Mouse (Mus musculus) layer of hippocampus, postnatal 14 days (tissue): ENCODE measurements around the gene Tmem215. TPM values are rescaled to one million over a fixed set of nuclear protein-coding genes. Genes with fewer than 3 reads are reported as not detected.

Experiments
- DNase-seq, 2 experiments: peaks; one replicate each; pipeline ENCODE4 v3.0.0; 2021 to 2022; ENCODE audit warnings: low spot score in 2 of 2, mixed read lengths in 1 of 2
- long read RNA-seq, 2 experiments: library from polyadenylated mRNA; stranded (forward); transcript quantifications; one replicate each; pipeline ENCODE4 v2.0.0; 2021
- total RNA-seq, 2 experiments: library from RNA; stranded (reverse); gene quantifications; 2 replicates each; pipeline ENCODE4 v1.2.3; 2021

Tmem215 gene
- 10 to 100 TPM; 11.5 to 11.8 TPM for total RNA-seq
- long read RNA-seq, experiment 1, full-length matches to known transcripts: 11 of 16 reads
- long read RNA-seq, experiment 1, partial matches to known transcripts: 0 of 16 reads
- long read RNA-seq, experiment 1, other reads (novel, unspliced or antisense): 5 of 16 reads
- long read RNA-seq, experiment 2, full-length matches to known transcripts: 19 of 21 reads
- long read RNA-seq, experiment 2, partial matches to known transcripts: 2 of 21 reads
- long read RNA-seq, experiment 2, other reads (novel, unspliced or antisense): 0 of 21 reads

DNA sequence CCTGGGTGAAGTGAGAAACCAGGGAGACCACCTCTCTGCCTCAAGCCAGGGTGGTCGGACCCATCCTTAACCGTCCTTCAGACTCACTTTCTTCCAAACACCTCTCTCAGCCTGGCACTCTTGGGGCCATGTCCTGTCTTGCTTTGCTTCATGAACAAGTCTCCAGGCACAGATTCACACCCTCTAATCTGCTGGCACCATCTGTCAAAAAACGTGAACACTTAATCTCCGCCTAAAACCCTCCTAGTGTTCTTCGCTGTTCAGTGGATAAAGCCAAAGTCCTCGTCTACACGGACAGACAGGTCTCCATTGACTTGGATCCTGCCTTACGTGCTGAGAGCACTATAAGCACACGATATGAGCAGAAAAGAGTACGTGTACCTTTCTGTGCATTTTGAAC is at the start of gene Tmem215:
Gene Tmem215 (plus strand): TSS at position 301 of the 400 bp plus-strand sequence.
- no peak for DNase-seq

DNA sequence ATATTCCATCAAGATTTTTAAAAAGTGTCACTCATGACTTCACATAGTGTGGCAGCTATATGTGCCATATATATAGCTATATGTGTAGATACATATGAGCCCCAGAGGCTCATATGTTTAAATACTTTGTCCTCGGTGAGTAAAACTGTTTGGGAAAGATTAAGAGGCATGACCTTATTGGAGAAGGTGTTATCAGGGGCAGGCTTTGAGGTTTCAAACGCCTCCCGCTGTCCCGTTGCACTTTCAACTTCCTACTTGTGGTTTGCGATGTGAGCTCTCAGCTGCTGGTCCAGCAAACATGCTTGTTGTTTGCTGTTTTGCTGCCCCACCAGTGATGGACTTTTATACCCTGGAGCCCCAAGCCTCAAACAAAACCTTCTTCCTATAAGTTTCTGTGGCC is 40.1 kb upstream of the Tmem215 start:
- no peak for DNase-seq

GRCm38 (mm10) chr4:40433379-40433778 is 38.6 kb upstream of the Tmem215 start:
- no peak for DNase-seq

DNA sequence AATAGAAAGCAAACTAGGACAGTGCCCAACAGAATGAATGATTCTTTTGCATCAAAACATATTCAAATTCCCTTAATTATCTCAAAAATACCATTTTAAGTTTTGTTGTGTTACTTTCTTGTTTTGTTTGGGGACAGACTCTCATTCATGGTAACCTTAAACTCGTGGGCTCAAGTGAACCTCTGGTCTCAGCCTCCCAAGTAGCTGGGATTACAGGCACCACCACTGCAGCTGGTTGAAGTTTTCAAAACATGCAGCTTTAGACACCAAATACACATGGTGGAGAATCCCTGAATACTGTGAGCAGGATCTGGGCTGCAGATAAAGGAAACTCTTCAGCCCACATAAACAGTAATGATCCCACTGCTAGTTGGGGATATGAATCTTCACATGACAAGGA is 37.6 kb upstream of the Tmem215 start:
- no peak for DNase-seq

- DNase-seq: no peak
Observed at GRCm38 (mm10) chr4:40443565-40443964, 28.4 kb upstream of the Tmem215 start.

- peak; percentile 31 to 51 for DNase-seq
Observed at GRCm38 (mm10) chr4:40472700-40473530, 935 bp downstream of the Tmem215 start.

DNA sequence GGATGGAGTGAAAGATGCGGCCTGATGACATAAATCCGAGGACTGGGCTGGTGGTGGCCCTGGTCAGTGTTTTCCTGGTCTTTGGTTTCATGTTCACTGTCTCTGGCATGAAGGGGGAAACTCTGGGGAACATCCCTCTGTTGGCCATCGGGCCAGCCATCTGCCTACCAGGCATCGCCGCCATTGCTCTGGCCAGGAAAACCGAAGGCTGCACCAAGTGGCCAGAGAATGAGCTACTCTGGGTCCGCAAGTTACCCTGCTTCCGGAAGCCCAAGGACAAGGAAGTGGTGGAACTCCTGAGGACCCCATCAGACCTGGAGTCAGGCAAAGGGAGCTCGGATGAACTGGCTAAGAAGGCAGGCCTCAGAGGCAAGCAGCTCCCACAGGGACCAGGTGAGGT is 1.9 kb downstream of the Tmem215 start:
- DNase-seq: peak in 1 of 2 experiments; percentile 9

DNA sequence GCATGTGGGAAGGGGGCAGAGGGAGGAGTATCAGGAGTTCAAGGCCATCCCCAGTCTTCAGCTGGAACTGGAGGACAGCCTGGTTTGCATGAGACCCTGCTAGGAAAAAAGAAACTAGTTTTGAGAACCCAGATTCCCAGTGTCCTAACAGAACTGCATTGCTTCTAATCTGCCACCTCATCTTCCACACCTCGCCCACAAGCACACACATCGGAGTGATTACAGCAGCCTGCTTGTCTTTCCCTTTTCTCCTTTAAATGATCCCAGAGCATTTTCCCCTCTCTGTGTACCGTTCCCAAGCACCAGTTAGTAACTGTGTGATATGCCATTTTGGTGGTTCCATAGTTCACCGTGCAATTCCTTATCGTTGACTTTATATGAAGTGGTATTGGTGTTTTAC is 6.0 kb downstream of the Tmem215 start:
- no peak for DNase-seq

DNA sequence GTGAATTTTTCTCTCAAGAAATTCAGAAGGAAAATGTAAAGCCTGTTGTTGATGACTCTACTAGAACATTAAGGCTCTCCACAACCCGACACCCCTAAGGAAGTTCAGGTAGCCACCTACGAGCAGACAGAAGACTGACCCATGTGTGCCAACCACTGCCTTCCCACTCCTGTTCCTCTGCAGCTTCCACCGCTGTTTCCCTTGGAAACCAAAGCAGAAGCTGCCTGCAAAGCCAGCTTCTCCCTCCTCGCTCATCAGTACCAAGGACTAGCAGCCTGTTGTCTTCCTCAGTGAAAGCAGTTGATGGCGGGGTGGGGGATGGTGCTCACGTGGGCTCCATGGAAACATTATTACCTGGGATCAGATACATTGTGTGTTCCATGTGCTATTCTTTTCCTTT is 14.6 kb downstream of the Tmem215 start:
- DNase-seq: no peak

GRCm38 (mm10) chr4:40491731-40492130 is 19.8 kb downstream of the Tmem215 start:
- DNase-seq: no peak

- DNase-seq: no peak
Observed at GRCm38 (mm10) chr4:40496354-40496753, 24.4 kb downstream of the Tmem215 start.

DNA sequence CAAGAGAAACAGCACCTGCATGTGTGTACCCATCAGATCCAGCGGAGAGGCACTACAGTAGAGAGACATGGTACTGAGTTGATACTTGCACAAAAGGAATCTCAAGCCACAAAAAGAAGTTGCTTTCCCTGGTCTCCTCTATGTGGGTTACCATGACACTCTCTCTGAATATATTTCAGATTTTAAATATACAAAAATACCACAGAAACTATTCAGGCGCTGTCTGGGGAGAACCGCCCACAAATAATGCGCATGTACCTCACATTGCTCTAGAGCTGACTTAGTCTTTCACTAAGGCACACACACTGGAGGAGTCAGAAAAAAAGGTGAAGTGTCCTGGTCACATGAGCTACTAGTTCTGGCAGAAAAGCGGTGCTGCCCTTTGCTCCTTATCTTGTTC is 24.8 kb downstream of the Tmem215 start:
- no peak for DNase-seq

GRCm38 (mm10) chr4:40499812-40500591 is 28.0 kb downstream of the Tmem215 start:
- no peak for DNase-seq

DNA sequence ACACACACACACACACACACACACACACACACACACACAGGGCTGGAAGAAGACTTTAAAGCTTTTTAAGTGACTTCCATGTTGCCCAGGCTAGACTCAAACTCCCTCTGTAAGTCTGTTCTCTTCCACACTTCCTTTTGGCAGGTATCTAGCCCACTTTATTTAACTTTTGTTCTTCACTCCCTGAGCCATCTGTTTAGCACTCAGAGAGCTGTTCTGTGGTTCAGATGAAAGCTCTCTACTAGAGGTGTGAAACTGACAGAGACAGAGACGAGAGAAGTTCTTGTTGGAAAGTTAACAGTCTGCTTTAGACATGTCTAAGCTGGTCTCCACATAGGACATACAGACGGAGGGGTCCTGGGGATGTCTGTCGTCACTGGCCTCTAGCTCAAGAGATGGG is 30.5 kb downstream of the Tmem215 start:
- no peak for DNase-seq

GRCm38 (mm10) chr4:40509534-40509933 is 37.6 kb downstream of the Tmem215 start:
- DNase-seq: peak; percentile 40 to 52

- no peak for DNase-seq
Observed at GRCm38 (mm10) chr4:40513235-40513634, 41.3 kb downstream of the Tmem215 start.

- DNase-seq: peak in 1 of 2 experiments; percentile 26
Observed at GRCm38 (mm10) chr4:40518545-40519324, 46.8 kb downstream of the Tmem215 start.
